Mouse (Mus musculus): ENCODE results near the gene Atn1.

DNA sequence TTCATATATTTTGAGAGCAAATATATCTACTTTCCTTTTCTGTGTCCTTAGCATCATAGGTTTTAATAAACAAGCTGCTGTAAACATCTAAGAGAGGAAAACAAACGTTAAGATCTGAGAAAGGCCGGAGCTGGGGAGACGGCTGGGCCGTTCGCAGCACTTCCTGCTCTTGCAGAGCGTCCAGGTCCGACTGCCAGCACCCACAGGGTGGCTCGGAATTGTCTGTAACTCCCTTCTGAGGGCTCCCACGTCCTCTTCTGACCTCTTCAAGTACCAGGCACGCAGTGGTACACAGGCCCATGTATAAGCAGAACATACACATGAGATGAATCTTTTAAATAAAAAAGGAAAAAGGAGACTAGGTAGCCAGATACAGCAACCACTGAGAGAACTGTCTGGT is 31.4 kb upstream of the Atn1 start:
- TF ChIP-seq CTCF (IDR thresholded peaks at IDR 0.05; ENCODE audit: low read depth), result no peak
- TF ChIP-seq EP300 (IDR thresholded peaks at IDR 0.05; ENCODE audit: low read depth), result no peak

Data from liver, postnatal 0 days (tissue).